Mouse (Mus musculus) ES-Bruce4 (cell line): ENCODE measurements around the gene Rab11a. TPM values are rescaled to one million over a fixed set of nuclear protein-coding genes. Genes with fewer than 3 reads are reported as not detected.
"Not testable (repeated sequence)": the region's sequence is repeated elsewhere in the genome, so short reads cannot be mapped to it uniquely, and the experiment has no call there.

Source experiments
- H3K27ac ChIP-seq: 2 replicates; pipeline ENCODE4 v1.5.1; 2012; ENCODE audit warnings: low read length, inconsistent platforms; ENCODE audit not compliant: insufficient read depth
- H3K27me3 ChIP-seq: 2 replicates; pipeline ENCODE4 v1.6.1; 2012; ENCODE audit warnings: mild to moderate bottlenecking, low read length, inconsistent platforms; ENCODE audit not compliant: control insufficient read depth, poor library complexity, insufficient read depth, severe bottlenecking
- H3K36me3 ChIP-seq: 2 replicates; pipeline ENCODE4 v1.6.1; 2012; ENCODE audit warnings: inconsistent platforms, mild to moderate bottlenecking, low read length, moderate library complexity; ENCODE audit not compliant: control insufficient read depth, poor library complexity, insufficient read depth, severe bottlenecking
- H3K4me1 ChIP-seq: one replicate; pipeline ENCODE4 v1.8.1; 2011; ENCODE audit warnings: low read length; ENCODE audit not compliant: control insufficient read depth, insufficient read depth
- H3K4me3 ChIP-seq: 2 replicates; pipeline ENCODE4 v1.5.1; 2011; ENCODE audit warnings: low read depth, mild to moderate bottlenecking, low read length
- H3K9ac ChIP-seq: 2 replicates; pipeline ENCODE4 v1.6.1; 2012; ENCODE audit warnings: low read depth, mild to moderate bottlenecking, inconsistent platforms; ENCODE audit not compliant: poor library complexity, severe bottlenecking
- H3K9me3 ChIP-seq: replicated peaks from 2 replicates; pipeline ENCODE4 v1.6.1; 2012; ENCODE audit warnings: mild to moderate bottlenecking, low read length, inconsistent platforms; ENCODE audit not compliant: control insufficient read depth, poor library complexity, insufficient read depth, severe bottlenecking
- CTCF ChIP-seq: IDR thresholded peaks from one replicate; pipeline ENCODE4 v1.8.1; 2011; ENCODE audit warnings: low read depth, low read length
- EP300 ChIP-seq: IDR thresholded peaks from 2 replicates; pipeline ENCODE4 v1.6.1; 2011; ENCODE audit warnings: low read depth, low read length; ENCODE audit not compliant: insufficient read depth
- POLR2A ChIP-seq: IDR thresholded peaks from one replicate; pipeline ENCODE4 v1.8.1; 2011; ENCODE audit warnings: low read length; ENCODE audit not compliant: insufficient read depth
- polyA plus RNA-seq: library from polyadenylated mRNA; stranded (reverse); fragments of >200 nt; gene quantifications from 2 replicates; pipeline ENCODE4 v1.2.4, GENCODE M21; 2011; ENCODE audit warnings: low read depth; ENCODE audit not compliant: missing spikeins, insufficient read depth, insufficient read length

Rab11a gene
- polyA plus RNA-seq, 1 experiment, result 222 TPM

DNA sequence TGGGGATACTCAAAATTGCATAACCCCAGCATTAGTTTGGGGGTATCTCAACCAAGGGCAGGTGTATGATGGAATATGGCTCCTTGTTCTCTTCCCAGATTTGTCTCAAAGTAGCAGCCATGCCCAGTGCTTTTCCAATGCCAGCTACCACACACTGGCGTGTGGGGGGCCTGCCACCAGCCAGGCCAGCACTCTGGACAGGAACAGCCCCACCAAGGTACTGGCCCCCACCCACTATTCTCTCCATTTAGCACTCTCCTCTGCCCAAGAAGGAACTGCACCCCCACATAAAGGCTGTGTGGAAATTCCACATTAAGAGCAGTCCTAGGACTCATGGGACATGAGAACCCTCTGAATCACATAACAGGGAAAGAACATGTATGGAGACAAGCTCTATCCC is 42.3 kb downstream of the Rab11a start:
- Histone ChIP-seq H3K36me3 (no peaks in the 10 kb centered on the region), H3K9me3 (no peaks in the 10 kb centered on the region), H3K27me3 (no peaks in the 10 kb centered on the region), H3K27ac (no peak overlapping the region), H3K4me3 (no peak overlapping the region), H3K9ac (no peak overlapping the region), H3K4me1 (no peaks in the 10 kb centered on the region)
- TF ChIP-seq POLR2A (no peak), EP300 (no peak), CTCF (no peak)

- no peak overlapping the region for H3K4me3 ChIP-seq
- no peaks in the 10 kb centered on the region for H3K36me3 ChIP-seq
- H3K4me1 ChIP-seq, result no peaks in the 10 kb centered on the region
- no peaks in the 10 kb centered on the region for H3K9me3 ChIP-seq
- H3K9ac ChIP-seq, result no peak overlapping the region
- no peak for TF ChIP-seq EP300
- TF ChIP-seq POLR2A, result no peak
- TF ChIP-seq CTCF, result no peak
- H3K27ac ChIP-seq, result no peak overlapping the region
- H3K27me3 ChIP-seq, result no peaks in the 10 kb centered on the region
Measured at GRCm38 (mm10) chr9:64693094-64693493, 44.5 kb downstream of the Rab11a start.

DNA sequence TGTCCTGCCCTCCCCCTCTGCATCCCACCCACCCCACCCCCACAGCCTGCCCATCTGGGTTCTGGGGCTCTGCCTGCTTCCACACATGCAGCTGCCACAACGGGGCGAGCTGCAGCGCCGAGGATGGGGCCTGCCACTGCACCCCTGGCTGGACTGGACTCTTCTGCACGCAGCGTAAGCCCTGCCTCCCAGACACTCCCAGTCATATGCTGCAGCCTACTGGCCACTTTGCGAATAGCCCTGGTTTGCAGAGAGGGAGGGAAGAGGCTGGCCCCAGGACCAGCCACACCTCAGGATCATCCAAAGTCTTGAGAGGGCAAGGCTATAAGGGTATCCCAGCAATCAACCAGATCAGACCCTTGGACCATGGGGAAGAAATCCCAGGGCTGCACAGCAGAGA is 46.4 kb downstream of the Rab11a start:
- Histone ChIP-seq H3K9ac (no peak overlapping the region), H3K36me3 (no peaks in the 10 kb centered on the region), H3K4me3 (no peak overlapping the region), H3K27ac (no peak overlapping the region), H3K4me1 (no peaks in the 10 kb centered on the region), H3K27me3 (no peaks in the 10 kb centered on the region), H3K9me3 (no peaks in the 10 kb centered on the region)
- TF ChIP-seq EP300, result no peak
- TF ChIP-seq CTCF, result peak; percentile 87
- TF ChIP-seq POLR2A, result no peak

DNA sequence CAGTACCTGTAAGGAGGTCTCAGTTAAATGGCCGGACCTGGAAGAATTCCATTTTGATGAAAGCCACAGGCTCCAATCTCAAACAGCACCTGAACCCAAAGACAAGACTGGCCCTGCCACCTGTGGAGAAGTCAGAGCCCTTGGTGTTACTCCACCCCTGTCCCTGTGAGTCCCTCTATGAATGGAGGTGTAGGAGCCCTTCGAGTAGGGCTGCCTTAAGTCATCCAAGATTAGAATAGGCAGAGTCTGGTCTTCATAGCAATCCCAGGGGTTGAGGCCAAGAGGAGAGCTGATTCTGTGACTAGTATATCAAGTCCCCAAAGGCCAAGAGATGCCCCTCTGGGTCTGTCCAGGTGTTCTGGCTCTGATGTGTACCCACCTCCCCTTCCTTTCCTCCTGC is 46.8 kb downstream of the Rab11a start:
- H3K4me1 ChIP-seq, result no peaks in the 10 kb centered on the region
- no peaks in the 10 kb centered on the region for H3K36me3 ChIP-seq
- H3K9me3 ChIP-seq, result no peaks in the 10 kb centered on the region
- TF ChIP-seq CTCF, result no peak
- no peak for TF ChIP-seq EP300
- no peak for TF ChIP-seq POLR2A
- no peak overlapping the region for H3K4me3 ChIP-seq
- no peaks in the 10 kb centered on the region for H3K27me3 ChIP-seq
- no peak overlapping the region for H3K9ac ChIP-seq
- H3K27ac ChIP-seq, result no peak overlapping the region

DNA sequence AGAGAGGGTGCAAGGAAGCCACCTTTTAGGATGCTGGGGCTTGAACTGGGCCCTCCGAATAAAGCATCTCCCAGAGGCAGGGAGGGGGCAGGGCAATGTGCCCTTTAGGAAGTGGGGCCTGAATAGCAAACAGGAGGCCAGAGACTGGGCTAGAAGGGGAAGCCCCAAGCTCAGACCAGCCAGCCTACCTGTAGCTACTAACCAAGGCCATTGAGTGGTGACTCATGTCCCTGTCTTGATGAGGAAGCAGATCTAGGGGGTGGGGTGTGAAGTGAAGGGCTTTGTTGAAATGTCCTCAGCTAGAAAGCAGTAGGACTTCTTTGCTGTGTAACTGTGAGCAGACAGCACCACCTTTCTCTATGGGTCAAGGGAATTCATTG is 49.6 kb downstream of the Rab11a start:
- Histone ChIP-seq H3K9ac (no peak overlapping the region), H3K9me3 (no peaks in the 10 kb centered on the region), H3K4me1 (no peaks in the 10 kb centered on the region), H3K27me3 (no peaks in the 10 kb centered on the region), H3K36me3 (no peaks in the 10 kb centered on the region), H3K27ac (no peak overlapping the region), H3K4me3 (no peak overlapping the region)
- TF ChIP-seq EP300 (no peak), CTCF (no peak), POLR2A (no peak)

DNA sequence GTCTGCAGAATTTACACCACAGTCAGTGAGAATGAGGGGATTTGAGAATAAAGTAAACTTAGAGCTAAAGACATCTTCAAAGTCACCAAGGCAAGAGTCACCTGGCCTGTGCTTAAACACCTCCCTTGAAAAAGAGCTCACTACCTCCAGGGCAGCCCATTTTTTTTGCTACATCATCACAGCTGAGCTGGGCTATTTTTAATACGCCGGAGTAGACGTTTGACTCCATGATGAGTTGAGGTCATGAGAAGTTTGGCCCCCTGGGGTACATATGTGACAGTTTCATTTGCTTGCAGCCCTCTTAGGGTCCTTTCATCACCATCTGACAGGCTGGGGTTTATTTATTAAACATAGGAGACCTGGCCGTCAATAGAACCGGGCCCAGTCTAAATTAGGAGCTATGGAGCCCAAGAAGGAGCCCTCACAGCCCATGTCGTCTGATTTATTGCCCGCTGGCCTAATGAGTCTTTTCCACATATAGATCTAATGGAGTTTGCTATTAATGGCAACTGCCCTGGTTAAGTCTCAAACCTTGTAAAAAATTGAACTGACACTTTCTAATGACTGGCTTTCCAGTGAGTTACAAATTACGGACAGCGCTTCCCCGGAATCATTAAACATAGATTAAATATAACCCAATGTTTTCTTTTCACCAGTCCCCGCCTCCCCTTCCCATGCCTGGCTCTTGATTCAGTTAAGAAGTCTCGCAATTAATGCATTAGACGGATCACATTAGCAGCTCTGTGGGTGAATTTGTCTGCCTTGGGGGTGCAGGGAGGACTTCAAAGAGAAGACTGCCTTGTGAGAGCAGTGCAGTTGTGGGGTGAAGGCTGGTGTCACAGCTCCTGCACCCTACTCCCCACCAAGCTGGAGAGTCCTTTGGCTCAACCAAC is 50.2 kb downstream of the Rab11a start:
- Histone ChIP-seq H3K4me3 (no peak overlapping the region), H3K9ac (no peak overlapping the region), H3K27me3 (no peaks in the 10 kb centered on the region), H3K36me3 (no peaks in the 10 kb centered on the region), H3K9me3 (no peaks in the 10 kb centered on the region), H3K4me1 (no peaks in the 10 kb centered on the region), H3K27ac (no peak overlapping the region)
- TF ChIP-seq EP300, result no peak
- no peak for TF ChIP-seq POLR2A
- no peak for TF ChIP-seq CTCF

- H3K9me3 ChIP-seq, H3K9ac ChIP-seq: not testable (repeated sequence)
Measured at GRCm38 (mm10) chr9:64671341-64672319, 65.9 kb downstream of the Rab11a start.

More at GRCm38 (mm10) chr9:64671341-64672319, 65.9 kb downstream of the Rab11a start:
- H3K4me3 ChIP-seq, H3K27me3 ChIP-seq, H3K27ac ChIP-seq, H3K36me3 ChIP-seq, H3K4me1 ChIP-seq: not testable (repeated sequence)
